Mouse (Mus musculus) hindbrain, embryonic 14.5 days (tissue): Measurements from ENCODE around the gene Tax1bp3. TPM values are rescaled to one million over a fixed set of nuclear protein-coding genes. Genes with fewer than 3 reads are reported as not detected.

ENCODE experiments used
- ATAC-seq: fragments of 200-750 bp; cut with Nextera tagmentation; 2 replicates; pipeline ENCODE4 v1.8.0; 2017; ENCODE audit warnings: moderate number of reproducible peaks, mild to moderate bottlenecking, moderate TSS enrichment, moderate library complexity; ENCODE audit not compliant: low FRiP score
- DNase-seq: peaks from one replicate; pipeline ENCODE4 v3.0.0-alpha.2; 2015; ENCODE audit warnings: low spot score
- H3K27ac ChIP-seq: fragments of 300-500 bp; sonication (generic); 2 replicates; pipeline ENCODE4 v1.5.1; 2014; ENCODE audit warnings: mild to moderate bottlenecking, moderate library complexity
- H3K27me3 ChIP-seq: fragments of 300-500 bp; sonication (generic); 2 replicates; pipeline ENCODE4 v1.6.1; 2014; ENCODE audit warnings: mild to moderate bottlenecking, low read length, mixed read lengths; ENCODE audit not compliant: control insufficient read depth, insufficient read depth
- H3K36me3 ChIP-seq: fragments of 300-500 bp; sonication (generic); replicated peaks from 2 replicates; pipeline ENCODE4 v1.6.1; 2014; ENCODE audit not compliant: control insufficient read depth, insufficient read depth
- H3K4me1 ChIP-seq: fragments of 300-500 bp; sonication (generic); replicated peaks from 2 replicates; pipeline ENCODE4 v1.6.1; 2014; ENCODE audit warnings: antibody characterized with exemption, low read length, mixed read lengths; ENCODE audit not compliant: control insufficient read depth, insufficient read depth
- H3K4me2 ChIP-seq: fragments of 300-500 bp; sonication (generic); replicated peaks from 2 replicates; pipeline ENCODE4 v1.6.1; 2014; ENCODE audit warnings: mild to moderate bottlenecking, moderate library complexity
- H3K4me3 ChIP-seq: fragments of 300-500 bp; sonication (generic); replicated peaks from 2 replicates; pipeline ENCODE4 v1.5.1; 2014; ENCODE audit warnings: mild to moderate bottlenecking, low read length
- H3K9ac ChIP-seq: fragments of 300-500 bp; sonication (generic); 2 replicates; pipeline ENCODE4 v1.6.1; 2014
- H3K9me3 ChIP-seq: fragments of 300-500 bp; sonication (generic); 2 replicates; pipeline ENCODE4 v1.6.1; 2016; ENCODE audit warnings: low read length; ENCODE audit not compliant: control insufficient read depth
- whole genome bisulfite sequencing: fragments of 180-500 bp; shearing (Covaris S2); extraction: QIAGEN DNeasy Blood & Tissue Kit; methylation state at CpG from one replicate; pipeline ENCODE4 v1.1.7; 2014; 5-methylcytosine and 5-hydroxymethylcytosine counted together
- polyA plus RNA-seq: library from polyadenylated mRNA; unstranded; fragments of >200 nt; fragmentation: Nextera tagmentation; extraction: Ambion mirVana; gene quantifications from 2 replicates; pipeline ENCODE4 v1.2.1, GENCODE M21; 2014

The Tax1bp3 gene
- polyA plus RNA-seq, 1 experiment from 2014 or later = 132 TPM

DNA sequence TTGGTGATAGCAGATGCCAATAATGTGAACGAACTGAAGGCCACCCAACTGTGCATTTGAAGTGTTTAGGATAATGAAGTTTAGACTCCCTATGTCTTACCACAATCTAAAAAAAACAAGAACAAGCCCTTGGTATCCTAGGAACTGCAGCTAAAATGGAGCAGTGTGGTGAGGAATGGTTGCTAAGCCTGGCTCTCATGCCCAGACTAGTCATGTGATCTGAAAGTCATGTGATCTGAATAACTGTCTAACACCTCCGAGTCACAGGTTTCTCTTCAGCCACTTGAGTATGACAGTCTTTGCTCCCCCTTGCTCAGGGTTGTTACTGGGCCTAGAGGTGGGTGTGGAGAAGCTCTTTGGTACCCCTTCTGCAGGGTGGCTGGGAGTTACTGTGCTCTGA, 55.6 kb downstream of the Tax1bp3 start:
- no peaks in the 10 kb centered on the region for H3K36me3 ChIP-seq
- H3K9me3 ChIP-seq = no peaks in the 10 kb centered on the region
- H3K4me3 ChIP-seq = no peak overlapping the region
- ATAC-seq (no peak), DNase-seq (no peak)
- WGBS = 72% methylated on average over 2 of the region's 2 CpGs
- no peaks in the 10 kb centered on the region for H3K4me1 ChIP-seq
- no peak overlapping the region for H3K9ac ChIP-seq
- H3K4me2 ChIP-seq = no peak overlapping the region
- H3K27me3 ChIP-seq = no peaks in the 10 kb centered on the region
- no peak overlapping the region for H3K27ac ChIP-seq

Other genes with a start within 250 kb of the Tax1bp3 start
- 2.0 TPM in 2 replicates for gene Atp2a3, start 215.9 kb upstream of the Tax1bp3 start, polyA plus RNA-seq
- gene P2rx1, start 178.0 kb upstream of the Tax1bp3 start, polyA plus RNA-seq = 0.46 and 0.48 TPM in 2 replicates
- gene Camkk1, start 158.1 kb upstream of the Tax1bp3 start, polyA plus RNA-seq = 13.9 and 18.1 TPM in 2 replicates
- 8.5 and 9.3 TPM in 2 replicates for gene Ncbp3, start 129.3 kb upstream of the Tax1bp3 start, polyA plus RNA-seq
- 0.25 and 0.32 TPM in 2 replicates for gene Itgae, start 86.5 kb upstream of the Tax1bp3 start, polyA plus RNA-seq
- gene Haspin, start 38.8 kb upstream of the Tax1bp3 start, polyA plus RNA-seq = 2.4 and 3.2 TPM in 2 replicates
- gene P2rx5, start 16.7 kb upstream of the Tax1bp3 start, polyA plus RNA-seq = 0.33 and 1.0 TPM in 2 replicates
- 148 and 152 TPM in 2 replicates for gene Emc6, start within 50 bp of the Tax1bp3 start, polyA plus RNA-seq
- 17.6 and 17.7 TPM in 2 replicates for gene Ctns, start 22.0 kb downstream of the Tax1bp3 start, polyA plus RNA-seq
- 1.6 and 2.5 TPM in 2 replicates for gene Shpk, start 22.4 kb downstream of the Tax1bp3 start, polyA plus RNA-seq
- 0.16 and 0.29 TPM in 2 replicates for gene Trpv1, start 57.2 kb downstream of the Tax1bp3 start, polyA plus RNA-seq
- gene Trpv3, start 90.3 kb downstream of the Tax1bp3 start, polyA plus RNA-seq = 0.27 and 0.32 TPM in 2 replicates
- gene Aspa, start 152.5 kb downstream of the Tax1bp3 start, polyA plus RNA-seq = 2.5 and 2.8 TPM in 2 replicates
- not detected in 2 replicates for gene Gm49340, start 152.7 kb downstream of the Tax1bp3 start, polyA plus RNA-seq
- gene Spata22, start 152.7 kb downstream of the Tax1bp3 start, polyA plus RNA-seq = not detected in 2 replicates
- not detected in 2 replicates for gene Olfr20, start 173.7 kb downstream of the Tax1bp3 start, polyA plus RNA-seq
- not detected in 2 replicates for gene Olfr376, start 194.2 kb downstream of the Tax1bp3 start, polyA plus RNA-seq
- not detected in 2 replicates for gene Olfr1, start 222.5 kb downstream of the Tax1bp3 start, polyA plus RNA-seq